Mouse (Mus musculus) kidney, postnatal 25 days (tissue): Measurements from ENCODE around the gene Ccdc96.
A peak's percentile ranks its signal among the peaks of the same experiment; 100 is the strongest.

Experiments used
- DNase-seq, 2 experiments: peaks; one replicate each; pipeline ENCODE4 v3.0.0; 2021; ENCODE audit warnings: mixed read lengths in 2 of 2

Ccdc96 gene

DNA sequence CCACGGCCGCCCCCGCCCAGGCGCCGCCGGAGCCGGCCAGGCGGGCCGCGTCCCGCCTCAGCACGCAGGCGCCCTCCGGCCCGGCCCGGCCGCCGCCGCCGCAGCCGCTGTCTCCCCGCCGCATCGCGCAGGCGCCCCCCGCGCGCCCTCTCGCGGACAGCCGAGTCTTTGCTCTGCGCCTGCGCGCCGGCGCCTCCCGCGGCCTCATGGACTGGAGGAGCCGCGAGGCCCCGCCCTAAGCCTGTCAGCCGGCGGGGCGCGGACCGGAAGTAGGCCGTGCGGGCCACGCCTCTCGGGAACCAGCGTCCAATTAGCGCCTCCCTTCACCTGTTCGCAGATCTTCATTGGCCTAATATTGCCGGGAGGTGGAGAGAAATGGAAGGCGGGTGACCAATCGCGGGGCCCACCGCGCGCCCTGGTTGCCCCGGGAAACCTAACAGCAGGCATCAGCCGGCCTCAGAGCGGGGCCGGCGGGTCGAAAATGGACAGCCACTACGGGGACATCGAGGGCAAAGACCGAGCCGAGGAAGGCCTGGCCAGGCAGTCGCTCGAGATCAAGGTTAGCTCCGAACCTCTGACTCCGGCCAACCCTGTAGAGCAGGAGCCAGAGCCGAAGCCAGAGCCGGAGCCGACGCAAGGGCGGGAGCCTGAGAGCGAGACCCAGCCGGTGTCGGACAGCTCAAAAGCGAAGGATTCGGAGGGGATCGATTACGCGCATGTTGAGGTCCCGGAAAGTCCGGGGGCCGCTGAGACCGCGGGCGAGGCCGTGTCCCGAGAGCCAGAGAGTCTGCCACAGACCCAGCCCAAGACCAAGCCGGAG is at the start of gene Ccdc96, which contains the start of gene Tada2b:
TSS of gene Ccdc96 (plus strand) at position 418 of the 820 bp plus-strand sequence.
TSS of gene Tada2b (minus strand) at position 115 of the 820 bp plus-strand sequence.
- DNase-seq, result peak; percentile 97 to 99

DNA sequence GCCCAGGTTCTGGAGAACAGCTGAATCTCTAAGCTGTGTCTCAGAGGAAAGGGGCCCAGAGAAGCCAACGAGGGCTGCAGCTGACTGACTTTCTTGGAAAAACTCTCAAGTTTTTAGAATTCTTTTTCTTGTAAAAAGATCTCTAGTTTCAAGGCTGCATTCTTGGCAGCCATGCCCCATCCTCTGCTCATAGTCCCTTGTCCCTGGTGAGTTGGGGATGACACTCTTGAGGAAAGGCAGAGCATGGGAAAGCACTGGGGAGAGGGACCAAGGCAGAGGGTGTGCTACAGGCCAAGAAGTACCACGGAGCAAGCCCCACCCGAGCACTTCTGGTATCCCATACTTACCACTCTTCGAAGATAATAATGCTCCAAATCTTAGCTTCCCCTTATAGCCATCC is 47.5 kb upstream of the Ccdc96 start:
- DNase-seq, result no peak

DNA sequence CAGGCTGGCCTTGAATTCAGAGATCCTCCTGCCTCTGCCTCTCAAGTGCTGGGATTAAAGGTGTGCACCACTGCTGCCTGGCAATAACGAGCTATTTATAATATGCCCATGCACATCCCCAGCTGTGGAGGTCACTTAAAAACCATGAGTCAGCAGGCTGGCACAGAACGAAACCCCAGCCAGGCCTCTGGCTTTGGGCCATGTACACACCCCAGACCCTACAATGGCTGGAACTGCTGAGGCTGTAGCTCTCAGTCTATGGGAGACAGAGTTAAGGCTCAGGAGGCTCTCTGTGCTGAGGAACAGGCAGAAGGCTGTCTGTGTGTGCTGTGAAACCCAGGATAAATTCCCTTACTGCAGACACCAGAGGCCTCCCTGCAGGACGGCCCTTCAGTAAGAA is 43.6 kb upstream of the Ccdc96 start:
- DNase-seq, result no peak

DNA sequence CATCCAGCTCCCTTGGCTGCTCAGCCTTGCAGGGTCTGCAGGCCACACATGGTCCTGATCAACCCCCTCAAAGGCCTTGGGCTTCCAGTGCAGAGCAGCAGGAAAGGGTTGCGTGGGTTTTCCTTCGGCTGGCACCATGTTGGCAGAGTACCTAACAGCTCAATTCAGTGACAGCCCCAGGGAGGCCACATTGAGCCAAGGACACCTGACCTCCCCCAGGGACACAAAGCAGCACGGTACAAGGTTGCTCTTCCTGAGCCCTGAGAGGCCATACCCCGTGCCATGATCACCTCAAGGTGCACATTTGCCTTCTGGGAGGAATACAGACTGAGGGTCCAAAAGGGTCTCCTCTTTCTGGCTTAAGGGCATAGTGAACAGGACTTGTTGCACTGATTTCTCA is 39.8 kb upstream of the Ccdc96 start:
- no peak for DNase-seq

DNA sequence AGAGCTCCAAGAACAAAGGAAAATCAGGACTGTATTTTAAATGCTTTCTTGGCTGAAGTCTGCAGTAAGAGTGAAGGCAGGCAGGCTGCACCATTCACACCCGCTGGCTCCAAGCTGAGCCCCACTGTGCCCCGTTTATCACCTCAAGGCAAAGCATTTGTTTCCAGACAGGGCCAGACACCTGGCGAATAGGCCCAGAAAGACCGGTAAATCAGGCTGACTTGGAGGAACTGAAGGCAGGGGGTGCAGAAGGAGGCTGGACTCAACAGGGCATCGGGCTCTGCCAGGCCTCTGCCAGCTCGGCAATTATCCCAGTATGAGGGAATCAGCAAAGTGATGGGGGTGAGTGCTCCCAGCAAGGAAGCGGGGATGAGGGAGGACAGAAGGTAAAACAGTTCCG is 39.4 kb upstream of the Ccdc96 start:
- DNase-seq, result no peak

DNA sequence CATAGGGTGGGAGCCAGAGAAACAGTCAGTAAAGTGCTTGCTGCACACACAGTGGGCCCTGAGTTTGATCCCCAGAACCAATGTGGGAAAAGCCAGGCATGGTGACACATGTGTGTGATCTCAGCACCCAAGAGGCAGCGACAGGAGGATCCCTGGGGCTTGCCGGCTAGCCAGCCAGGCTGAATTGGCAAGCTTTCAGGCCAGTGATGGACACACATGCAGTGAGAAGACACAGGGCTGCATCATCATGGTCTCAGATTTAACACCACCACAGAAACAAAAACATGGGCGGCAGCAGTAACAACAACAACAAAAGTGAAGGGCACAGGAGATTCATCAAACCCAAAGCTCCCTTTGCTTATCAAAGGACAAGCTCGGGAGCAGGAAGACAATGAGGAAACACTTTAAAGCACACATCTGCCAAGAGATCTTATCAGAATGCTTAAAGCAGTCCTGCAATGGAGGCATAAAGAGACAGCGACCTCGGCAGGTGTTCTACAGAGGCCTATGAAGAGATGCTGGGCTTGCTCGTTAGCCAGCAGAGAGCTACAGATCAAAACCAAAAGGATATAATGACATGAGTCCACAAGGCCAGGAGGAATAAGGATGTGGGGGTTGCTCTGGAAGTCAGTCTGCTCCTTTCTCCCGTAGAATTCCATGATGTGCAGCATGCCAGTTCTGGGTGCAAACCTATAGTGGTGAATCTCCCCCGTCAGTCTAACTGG is 38.1 kb upstream of the Ccdc96 start:
- no peak for DNase-seq

DNA sequence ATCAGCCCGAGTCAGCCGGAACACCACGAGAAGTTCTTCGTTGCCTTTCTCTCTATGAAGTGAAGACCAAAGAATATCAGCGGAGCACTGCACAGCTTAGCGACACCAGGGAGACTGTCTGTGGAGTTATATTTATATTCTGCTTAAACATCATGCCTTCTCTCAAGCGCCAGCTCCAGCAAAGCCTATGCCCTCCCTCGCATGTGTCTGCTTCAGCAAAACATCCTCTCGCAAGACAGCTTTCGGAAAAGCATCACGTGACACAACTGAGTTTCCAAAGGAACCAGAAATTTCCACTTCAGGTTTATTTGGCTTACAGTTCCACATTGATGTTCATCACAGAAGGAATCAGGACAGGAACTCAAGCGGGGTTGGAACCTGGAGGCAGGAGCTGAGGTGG is 36.5 kb upstream of the Ccdc96 start:
- DNase-seq, result no peak

DNA sequence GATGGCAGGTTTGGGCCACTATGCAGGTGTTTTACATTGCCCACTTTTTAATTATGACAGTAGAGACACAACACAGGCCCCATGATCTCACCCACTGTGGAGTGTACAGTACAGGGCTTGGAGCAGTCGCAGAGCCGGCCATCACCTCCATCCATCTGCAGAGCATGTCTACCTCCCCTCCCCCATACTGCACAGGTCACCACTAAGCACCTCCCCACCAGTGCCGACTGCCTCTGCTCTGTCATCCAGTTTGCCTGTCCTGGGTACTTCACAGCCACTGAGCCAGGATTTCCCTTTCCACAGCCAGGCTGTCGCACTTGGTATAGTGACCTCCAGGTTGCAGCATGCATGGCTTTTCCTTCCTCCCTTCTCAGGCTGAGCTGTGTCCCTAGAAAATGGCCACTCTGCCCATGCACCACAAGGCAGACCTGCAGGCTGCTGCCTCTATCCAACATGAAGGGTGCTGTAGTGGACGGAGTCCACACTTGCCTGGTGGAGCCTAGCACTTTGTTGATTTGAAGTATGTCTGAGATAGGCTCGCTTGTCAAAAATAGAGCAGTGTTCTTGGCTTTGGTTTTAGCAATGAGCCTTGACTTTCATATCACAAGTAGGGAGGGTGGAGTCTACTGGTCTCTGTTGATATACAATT is 34.6 kb upstream of the Ccdc96 start:
- no peak for DNase-seq

DNA sequence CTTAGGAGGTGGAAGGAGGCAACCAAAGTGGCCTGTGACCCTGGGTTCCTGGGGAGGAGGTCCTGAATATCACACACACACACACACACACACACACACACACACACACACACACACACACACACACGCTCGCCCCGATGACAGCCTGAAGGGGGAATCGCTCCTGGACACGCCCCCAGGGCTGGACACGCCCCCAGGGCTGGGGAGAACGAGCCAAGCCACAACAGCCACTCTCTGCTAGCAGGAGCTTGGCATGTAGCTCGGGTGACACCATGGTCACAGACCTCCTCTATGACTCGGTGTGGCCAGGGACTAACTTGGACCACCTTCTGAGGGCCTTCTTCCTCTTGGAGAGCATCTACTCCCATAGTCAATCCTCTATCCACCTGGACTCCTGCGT is 33.3 kb upstream of the Ccdc96 start:
- no peak for DNase-seq

DNA sequence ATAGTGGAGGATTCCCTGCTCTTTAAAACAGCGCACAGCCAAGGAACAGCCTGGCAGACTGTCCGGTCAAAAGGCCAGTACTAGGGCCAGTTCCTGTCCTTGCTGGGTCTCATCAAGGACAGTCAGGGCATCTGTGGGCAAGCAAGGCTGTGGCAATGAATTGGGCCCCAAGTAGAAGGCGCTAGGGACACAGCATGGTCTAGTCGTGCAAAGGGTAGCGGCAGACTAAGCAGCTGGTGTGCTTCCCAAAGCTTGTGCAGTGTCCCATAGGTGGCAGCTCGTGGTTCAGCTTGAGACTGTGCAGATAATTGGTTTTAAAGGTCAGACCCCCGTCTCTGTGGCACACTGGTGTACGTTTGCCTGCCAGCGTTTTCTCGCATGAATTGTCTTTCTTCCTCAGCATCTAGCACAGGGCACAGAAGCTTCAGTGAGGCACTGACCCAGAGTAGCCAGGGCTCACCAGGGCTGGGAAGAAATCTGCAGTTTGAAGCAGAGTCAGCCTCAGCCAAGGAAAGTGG is 32.5 kb upstream of the Ccdc96 start:
- no peak for DNase-seq

DNA sequence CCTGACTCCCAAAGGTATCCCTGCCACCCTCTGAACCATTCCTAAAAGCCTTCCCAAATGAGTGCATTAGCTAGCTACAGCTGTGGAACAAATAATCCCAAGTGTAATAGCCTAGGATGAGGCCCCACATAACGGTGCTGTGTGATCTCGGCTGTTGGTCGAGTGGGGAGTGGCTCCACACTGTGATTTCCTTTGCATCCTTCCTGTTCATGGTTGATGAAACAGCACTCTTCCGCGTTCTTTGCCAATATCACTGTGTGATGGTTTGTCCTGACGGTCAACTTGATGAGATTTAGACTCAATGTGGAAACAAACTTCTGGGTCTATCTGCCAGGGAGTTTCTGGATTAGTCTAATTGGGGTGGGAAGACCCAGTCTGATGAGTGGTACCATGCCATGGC is 31.6 kb upstream of the Ccdc96 start:
- DNase-seq, result no peak

DNA sequence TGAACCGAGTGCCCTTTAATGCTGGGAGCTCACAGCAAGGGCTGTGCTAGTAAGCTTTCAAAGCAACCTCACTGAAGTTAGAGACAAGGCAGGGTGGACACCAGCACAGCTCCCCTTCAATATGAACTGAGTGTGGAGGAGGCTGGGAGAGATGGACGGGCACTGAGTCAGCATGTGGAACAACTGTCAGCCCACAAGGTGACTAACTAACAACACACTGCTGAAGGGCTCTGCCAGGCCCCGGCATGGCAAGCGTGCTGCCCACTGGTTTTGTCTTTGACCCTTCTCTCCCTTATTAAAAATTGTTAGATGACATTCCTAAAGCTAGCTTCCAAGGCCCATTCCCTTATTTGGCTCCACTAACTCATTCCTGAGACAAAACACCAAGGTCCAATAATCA is 26.7 kb upstream of the Ccdc96 start:
- no peak for DNase-seq

DNA sequence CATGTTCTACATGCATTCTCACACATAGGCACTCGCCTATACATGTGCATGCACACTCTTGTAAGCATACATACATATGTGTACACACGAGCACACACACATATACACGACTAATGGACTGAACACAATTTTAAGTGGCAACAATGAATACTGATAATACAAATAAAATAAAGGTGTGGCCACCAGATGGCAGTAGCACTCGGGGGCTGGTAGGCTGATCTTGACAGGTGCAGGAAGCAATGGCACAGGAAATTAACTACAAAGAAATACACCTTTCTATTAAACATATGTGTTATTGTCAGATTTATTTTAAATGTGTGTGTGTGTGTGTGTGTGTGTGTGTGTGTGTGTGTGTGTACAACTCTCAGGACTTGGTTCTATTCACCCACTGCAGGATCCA is 25.5 kb upstream of the Ccdc96 start:
- peak in 1 of 2 experiments; percentile 71 for DNase-seq

DNA sequence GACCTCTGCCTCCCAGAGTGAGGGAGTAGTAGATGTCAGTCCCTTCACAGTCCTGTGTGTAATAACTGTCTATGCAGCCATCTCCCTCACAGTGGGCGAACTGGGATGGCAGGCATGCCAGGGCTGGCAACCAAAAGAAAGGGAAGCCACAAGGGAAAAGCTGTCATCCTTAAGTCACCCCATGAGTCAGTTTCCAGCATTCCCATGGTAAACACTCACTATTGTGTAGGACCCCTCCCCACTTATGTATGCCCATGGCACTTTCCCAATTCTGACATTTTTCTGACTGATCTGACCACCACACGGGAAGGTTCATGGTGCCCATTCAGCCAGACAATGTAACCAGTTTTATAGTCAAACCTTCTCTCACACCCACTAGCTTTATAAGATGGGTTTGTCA is 23.7 kb upstream of the Ccdc96 start:
- no peak for DNase-seq

DNA sequence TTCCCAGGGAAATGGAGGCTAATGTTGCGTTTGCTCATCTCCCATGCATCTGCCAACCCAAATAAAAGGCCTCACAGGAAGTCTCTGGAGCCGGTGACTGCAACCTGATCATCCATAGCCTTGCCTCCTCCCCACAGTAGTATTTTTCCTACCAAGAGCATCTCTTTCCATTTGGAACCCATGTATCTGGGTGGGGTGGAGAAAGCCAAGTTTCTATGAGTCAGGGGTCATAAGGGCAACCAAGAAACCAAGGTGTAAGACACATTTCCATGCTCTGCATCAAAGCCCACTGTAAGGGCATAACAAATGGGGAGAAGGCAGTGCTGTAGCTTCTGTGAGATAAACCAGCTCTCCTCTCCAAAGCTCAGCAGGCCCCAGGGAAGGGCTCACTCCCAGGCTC is 23.2 kb upstream of the Ccdc96 start:
- no peak for DNase-seq

DNA sequence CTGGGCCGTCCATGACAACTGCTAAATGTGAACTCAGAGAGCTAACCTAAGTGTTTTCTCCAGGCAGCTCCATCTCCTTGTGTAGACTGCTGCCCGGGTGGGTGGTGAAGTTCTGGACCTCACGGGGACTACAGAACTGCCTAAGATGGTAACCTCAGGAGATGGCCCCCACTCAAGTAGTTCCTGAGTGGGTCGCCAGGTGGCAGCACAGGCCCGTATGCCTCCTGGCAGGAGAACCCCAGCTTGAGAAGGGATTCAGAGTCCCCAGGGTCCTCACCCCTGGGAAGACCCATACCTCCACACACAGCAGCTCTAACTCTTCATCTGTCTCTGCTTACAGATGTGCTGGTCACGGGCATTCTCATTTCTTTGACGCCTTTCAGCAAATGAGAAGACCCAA is 21.6 kb upstream of the Ccdc96 start:
- peak; percentile 83 to 90 for DNase-seq

DNA sequence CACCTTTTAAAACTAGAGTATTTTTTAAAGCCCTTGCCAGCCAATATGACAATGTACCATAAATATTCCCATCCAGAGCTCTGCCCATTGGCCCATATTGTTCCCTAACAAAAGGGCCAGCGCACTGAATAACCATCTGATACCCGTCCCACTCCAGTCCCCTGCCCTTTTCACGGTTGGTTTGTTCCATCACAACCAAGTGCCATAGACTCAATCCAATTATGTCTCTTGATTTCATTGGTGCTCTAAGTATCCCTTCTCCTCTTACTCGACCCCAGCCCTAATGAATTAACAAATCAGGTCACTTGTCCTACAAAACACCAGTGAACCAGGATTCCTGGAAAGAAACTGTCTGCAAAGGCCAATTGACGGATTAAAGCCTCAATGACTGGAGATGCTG is 21.0 kb upstream of the Ccdc96 start:
- DNase-seq, result no peak

DNA sequence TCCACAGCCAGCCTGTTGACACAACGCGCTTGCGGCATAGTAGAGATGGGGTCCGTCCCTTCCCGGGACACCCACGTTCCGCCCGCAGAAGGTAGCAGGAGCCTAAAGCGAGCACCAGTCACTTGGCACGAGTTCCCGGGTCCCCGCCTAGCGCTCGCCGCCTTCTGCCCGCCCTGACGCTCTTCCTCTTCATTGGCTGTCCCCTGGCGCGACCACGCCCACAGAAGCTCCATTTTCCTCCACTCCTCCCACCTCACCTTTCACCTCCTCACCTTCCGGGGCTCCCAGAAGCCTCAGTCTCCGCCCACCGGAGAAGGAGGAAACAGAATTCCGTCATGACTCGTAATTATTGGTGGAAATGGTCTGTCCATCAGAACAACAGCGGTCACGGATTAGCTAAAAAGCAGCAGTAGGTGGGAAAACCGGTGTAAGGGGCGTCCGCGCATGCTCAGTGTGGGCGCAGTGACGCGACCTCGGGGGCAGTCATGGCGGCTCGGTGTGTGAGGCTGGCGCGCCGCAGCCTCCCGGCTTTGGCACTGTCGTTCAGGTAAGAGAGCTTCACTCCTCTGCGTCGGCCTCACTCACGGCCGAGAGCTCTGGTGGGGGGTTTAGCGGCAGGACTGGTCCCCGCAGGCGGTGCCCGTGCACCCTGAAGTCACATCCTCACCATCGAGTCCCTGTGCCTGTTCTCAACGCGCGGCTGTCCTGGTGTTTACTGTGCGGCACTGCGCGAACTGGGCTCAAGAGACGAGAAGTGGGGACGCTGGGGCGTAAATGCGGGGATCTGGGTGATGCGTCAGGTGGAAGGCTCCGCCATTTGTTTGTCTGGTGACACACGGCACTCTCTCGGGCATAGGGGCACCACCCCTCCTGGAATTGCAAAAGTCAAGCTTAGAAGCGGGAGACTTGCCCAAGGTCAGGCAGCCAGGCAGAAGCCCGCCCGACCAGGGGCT is 19.4 kb upstream of the Ccdc96 start, which contains the start of gene Grpel1:
TSS of gene Grpel1 (plus strand) at position 290 of the 953 bp plus-strand sequence.
- peak; percentile 99 for DNase-seq

DNA sequence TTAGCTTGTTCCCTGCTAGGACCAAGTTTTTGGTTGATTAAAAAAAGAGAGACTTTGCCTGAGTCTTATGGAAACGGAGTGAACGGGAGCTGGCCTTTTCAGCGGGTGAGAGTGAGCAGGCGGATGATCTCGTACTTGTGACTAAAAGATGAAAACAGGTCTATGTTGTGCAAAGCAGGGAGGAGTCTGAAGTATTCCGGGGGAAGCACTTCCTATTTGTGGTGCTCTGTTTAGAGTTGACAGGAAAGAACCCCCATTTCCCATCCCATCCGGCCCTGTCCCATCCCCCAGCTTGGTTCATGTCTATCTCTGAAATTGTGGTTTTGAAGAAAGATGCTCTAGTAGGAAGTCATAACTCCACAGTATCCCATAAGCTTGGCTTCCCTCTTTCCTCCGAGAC is 18.5 kb upstream of the Ccdc96 start:
- no peak for DNase-seq

DNA sequence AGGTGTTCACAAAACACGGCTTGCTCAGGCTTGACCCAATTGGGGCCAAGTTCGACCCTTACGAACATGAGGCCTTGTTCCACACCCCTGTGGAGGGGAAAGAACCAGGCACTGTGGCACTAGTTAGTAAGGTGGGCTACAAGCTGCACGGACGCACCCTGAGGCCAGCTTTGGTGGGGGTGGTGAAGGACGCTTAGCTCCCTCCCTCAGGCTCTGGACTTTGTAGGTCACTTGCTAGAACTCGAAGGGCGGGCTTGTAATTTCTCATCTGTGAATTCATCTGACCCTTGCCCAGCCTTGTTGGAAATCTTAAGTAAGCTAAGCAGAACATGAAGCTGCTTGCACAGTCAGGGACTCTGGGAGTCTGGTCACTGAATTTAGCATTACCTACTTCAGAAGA is 13.2 kb upstream of the Ccdc96 start:
- peak; percentile 62 to 78 for DNase-seq

DNA sequence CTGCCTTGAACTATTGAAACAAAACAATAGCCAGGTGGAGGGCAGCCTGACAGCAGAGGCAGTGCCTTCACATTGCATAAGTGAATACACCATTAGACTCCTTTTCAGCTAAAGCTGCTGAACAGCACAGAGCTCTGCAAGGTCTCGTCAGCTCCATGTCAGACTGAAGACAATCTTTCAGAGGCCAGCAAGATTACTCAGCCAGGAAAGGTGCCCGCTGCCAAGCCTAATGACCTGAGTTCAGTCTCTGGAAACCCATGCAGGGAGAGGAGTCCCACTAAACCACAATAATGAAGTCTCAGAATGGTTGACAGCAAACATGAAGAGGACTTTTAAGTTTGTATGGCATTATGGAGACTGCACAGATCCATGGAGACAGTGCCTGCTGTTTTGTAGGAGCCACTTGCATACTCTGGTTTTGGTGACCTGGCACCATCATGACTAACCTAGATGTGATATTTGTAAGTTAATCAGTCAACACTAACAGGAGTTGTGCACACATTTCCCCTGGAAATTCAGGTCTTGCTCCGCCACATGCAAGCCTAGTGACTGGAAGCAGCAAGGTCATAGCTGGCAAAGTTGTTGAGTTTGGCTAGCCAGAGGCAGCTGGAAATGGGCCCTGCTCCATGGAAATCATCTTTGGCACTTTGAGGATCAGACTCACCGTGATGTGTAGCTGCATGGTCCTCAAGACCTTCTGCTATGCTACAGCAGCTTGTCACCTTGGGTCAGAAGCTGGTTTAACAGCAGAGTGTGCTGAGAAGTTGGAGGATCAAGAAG is 11.3 kb upstream of the Ccdc96 start:
- peak in 1 of 2 experiments; percentile 34 for DNase-seq
